Comparison of ENCODE assay signal across 8 mouse cellular contexts in genomic region chr2:163531917-163532316, GRCm38 (mm10). TPM values are rescaled to one million over a fixed set of nuclear protein-coding genes. Genes with fewer than 3 reads are reported as not detected.
DNase-seq lines count a peak whose midpoint lies in the region; ATAC-seq and TF ChIP-seq lines count a peak whose summit lies in the region.

No protein-coding gene starts in this region.

- no peak overlapping the region for H3K4me2 ChIP-seq in forebrain, embryonic 11.5 days (ENCODE audit: low read depth, low read length, severe bottlenecking)
- no peak overlapping the region for H3K4me2 ChIP-seq in forebrain, embryonic 15.5 days (replicated peaks)
- no peak overlapping the region for H3K4me2 ChIP-seq in hindbrain, embryonic 15.5 days

- no peak for TF ChIP-seq POLR2A in bone marrow macrophage, adult 2 months (IDR thresholded peaks at IDR 0.05; ENCODE audit: borderline replicate concordance, low read depth, low read length)

- no peak for ATAC-seq in forebrain, embryonic 11.5 days (replicated peaks; ENCODE audit: low FRiP score)
- no peak for ATAC-seq in forebrain, embryonic 15.5 days (replicated peaks)
- ATAC-seq in erythroblast, adult 5-6 weeks (replicated peaks; ENCODE audit: low FRiP score, poor library complexity, severe bottlenecking) = peak; percentile 69
- peak; percentile 52; the same call in 1 of the 2 replicates for ATAC-seq in hindbrain, embryonic 15.5 days (ENCODE audit: low FRiP score, low read depth)
- ATAC-seq in monocyte, adult 5-6 weeks (replicated peaks; ENCODE audit: insufficient number of reproducible peaks, low FRiP score, low TSS enrichment, poor library complexity, severe bottlenecking) = peak; percentile 74

- peak; percentile 85 for DNase-seq in forebrain, embryonic 11.5 days (ENCODE audit: low spot score)
- peak; percentile 78 to 86 for DNase-seq in left cerebral cortex, adult 18-20 months (ENCODE audit: low spot score in 2 of 2)
- DNase-seq in splenic B cell, adult 2 months (ENCODE audit: low read depth, low spot score) = peak; percentile 81

- no peaks in the 10 kb centered on the region for H3K9me3 ChIP-seq in forebrain, embryonic 11.5 days (ENCODE audit: control insufficient read depth, low read length)
- H3K9me3 ChIP-seq in forebrain, embryonic 15.5 days = no peaks in the 10 kb centered on the region
- H3K9me3 ChIP-seq in hindbrain, embryonic 15.5 days = no peaks in the 10 kb centered on the region

- 16% methylated on average over 9 of the region's 9 CpGs for WGBS in forebrain, embryonic 11.5 days
- 12% methylated on average over 9 of the region's 9 CpGs for WGBS in forebrain, embryonic 15.5 days
- 10% methylated on average over 9 of the region's 9 CpGs for WGBS in hindbrain, embryonic 15.5 days

- no peaks in the 10 kb centered on the region for H3K36me3 ChIP-seq in forebrain, embryonic 11.5 days (ENCODE audit: control insufficient read depth, insufficient read depth, low read length)
- no peaks in the 10 kb centered on the region for H3K36me3 ChIP-seq in forebrain, embryonic 15.5 days
- no peaks in the 10 kb centered on the region for H3K36me3 ChIP-seq in hindbrain, embryonic 15.5 days
- H3K36me3 ChIP-seq in splenic B cell, adult 2 months (ENCODE audit: control insufficient read depth, insufficient read depth, low read length, poor library complexity, severe bottlenecking) = no peaks in the 10 kb centered on the region

- no peak overlapping the region for H3K27ac ChIP-seq in forebrain, embryonic 11.5 days (ENCODE audit: low read depth, low read length)
- H3K27ac ChIP-seq in forebrain, embryonic 15.5 days (replicated peaks) = no peak overlapping the region
- H3K27ac ChIP-seq in bone marrow macrophage, adult 2 months (ENCODE audit: insufficient read depth, low read depth, low read length) = no peak overlapping the region
- H3K27ac ChIP-seq in hindbrain, embryonic 15.5 days (replicated peaks) = no peak overlapping the region

- no peak overlapping the region for H3K4me3 ChIP-seq in forebrain, embryonic 11.5 days (ENCODE audit: low read depth, low read length)
- H3K4me3 ChIP-seq in forebrain, embryonic 15.5 days = no peak overlapping the region
- no peak overlapping the region for H3K4me3 ChIP-seq in bone marrow macrophage, adult 2 months (ENCODE audit: insufficient read depth, low read length)
- no peak overlapping the region for H3K4me3 ChIP-seq in hindbrain, embryonic 15.5 days

- no peaks in the 10 kb centered on the region for H3K27me3 ChIP-seq in forebrain, embryonic 11.5 days (ENCODE audit: control insufficient read depth, insufficient read depth, low read length)
- H3K27me3 ChIP-seq in forebrain, embryonic 15.5 days = no peaks in the 10 kb centered on the region
- no peaks in the 10 kb centered on the region for H3K27me3 ChIP-seq in hindbrain, embryonic 15.5 days
- H3K27me3 ChIP-seq in splenic B cell, adult 2 months (ENCODE audit: control insufficient read depth, insufficient read depth, low read length, poor library complexity, severe bottlenecking) = no peaks in the 10 kb centered on the region

- TF ChIP-seq CTCF in bone marrow macrophage, adult 2 months (IDR thresholded peaks at IDR 0.05; ENCODE audit: low read depth, low read length) = peak; percentile 84

- H3K9ac ChIP-seq in forebrain, embryonic 11.5 days (ENCODE audit: low read length) = no peak overlapping the region
- H3K9ac ChIP-seq in forebrain, embryonic 15.5 days (replicated peaks) = no peak overlapping the region
- H3K9ac ChIP-seq in hindbrain, embryonic 15.5 days = no peak overlapping the region

- H3K4me1 ChIP-seq in forebrain, embryonic 11.5 days (replicated peaks; ENCODE audit: control insufficient read depth, insufficient read depth, low read length) = no peaks in the 10 kb centered on the region
- peaks cover 4% of the 10 kb centered on the region for H3K4me1 ChIP-seq in forebrain, embryonic 15.5 days
- peaks cover 6% of the 10 kb centered on the region for H3K4me1 ChIP-seq in bone marrow macrophage, adult 2 months (ENCODE audit: control insufficient read depth, insufficient read depth, low read length)
- H3K4me1 ChIP-seq in hindbrain, embryonic 15.5 days (replicated peaks) = peaks cover 4% of the 10 kb centered on the region

RNA-seq across cellular contexts. Expression of gene Hnf4a, which starts 25.3 kb away (rescaled TPM):
- not detected in 2 replicates for polyA plus RNA-seq in forebrain, embryonic 11.5 days (2014; fragmentation: Nextera tagmentation; extraction: Ambion mirVana)
- polyA plus RNA-seq in forebrain, embryonic 15.5 days (2015; fragmentation: Nextera tagmentation; extraction: Ambion mirVana) = not detected in 2 replicates
- polyA plus RNA-seq in bone marrow macrophage, adult 2 months (2012; ENCODE audit: insufficient read depth, insufficient read length, missing spikeins) = not detected in 2 replicates
- not detected in 2 replicates for total RNA-seq in erythroblast, adult 5-6 weeks (2015; ENCODE audit: low replicate concordance)
- 0.26 and 0.42 TPM in 2 replicates for total RNA-seq in erythroblast, adult 5-6 weeks (2017; ENCODE audit: low replicate concordance)
- polyA plus RNA-seq in hindbrain, embryonic 15.5 days (2015; fragmentation: Nextera tagmentation; extraction: Ambion mirVana) = 0.17 TPM in 1 of 2 replicates, not detected in the other
- not detected for total RNA-seq in left cerebral cortex, adult 18-20 months (2021)
- total RNA-seq in monocyte, adult 5-6 weeks (2017) = not detected in 3 replicates

RNA-seq across cellular contexts. Expression of gene R3hdml, which starts 39.8 kb away (rescaled TPM):
- polyA plus RNA-seq in forebrain, embryonic 11.5 days (2014; fragmentation: Nextera tagmentation; extraction: Ambion mirVana) = not detected in 2 replicates
- polyA plus RNA-seq in forebrain, embryonic 15.5 days (2015; fragmentation: Nextera tagmentation; extraction: Ambion mirVana) = not detected in 2 replicates
- not detected in 2 replicates for polyA plus RNA-seq in bone marrow macrophage, adult 2 months (2012; ENCODE audit: insufficient read depth, insufficient read length, missing spikeins)
- not detected in 2 replicates for total RNA-seq in erythroblast, adult 5-6 weeks (2015; ENCODE audit: low replicate concordance)
- total RNA-seq in erythroblast, adult 5-6 weeks (2017; ENCODE audit: low replicate concordance) = not detected in 2 replicates
- polyA plus RNA-seq in hindbrain, embryonic 15.5 days (2015; fragmentation: Nextera tagmentation; extraction: Ambion mirVana) = 0.34 and 0.96 TPM in 2 replicates
- not detected for total RNA-seq in left cerebral cortex, adult 18-20 months (2021)
- not detected in 3 replicates for total RNA-seq in monocyte, adult 5-6 weeks (2017)

RNA-seq across cellular contexts. Expression of gene Fitm2, which starts 59.5 kb away (rescaled TPM):
- 11.3 and 12.5 TPM in 2 replicates for polyA plus RNA-seq in forebrain, embryonic 11.5 days (2014; fragmentation: Nextera tagmentation; extraction: Ambion mirVana)
- polyA plus RNA-seq in forebrain, embryonic 15.5 days (2015; fragmentation: Nextera tagmentation; extraction: Ambion mirVana) = 11.4 and 12.3 TPM in 2 replicates
- 2.0 and 2.6 TPM in 2 replicates for polyA plus RNA-seq in bone marrow macrophage, adult 2 months (2012; ENCODE audit: insufficient read depth, insufficient read length, missing spikeins)
- 0.21 TPM in 1 of 2 replicates, not detected in the other for total RNA-seq in erythroblast, adult 5-6 weeks (2015; ENCODE audit: low replicate concordance)
- total RNA-seq in erythroblast, adult 5-6 weeks (2017; ENCODE audit: low replicate concordance) = 0.77 and 2.2 TPM in 2 replicates
- 16.9 TPM in 2 replicates for polyA plus RNA-seq in hindbrain, embryonic 15.5 days (2015; fragmentation: Nextera tagmentation; extraction: Ambion mirVana)
- total RNA-seq in left cerebral cortex, adult 18-20 months (2021) = 10 to 100 TPM; 20.1 to 20.8 TPM
- 2.2 to 3.4 TPM (median 3.2 TPM) in 3 replicates for total RNA-seq in monocyte, adult 5-6 weeks (2017)

Comparison
In these comparisons a context has a peak if more than half of its experiments do, and no peak if none do; other contexts are left out.
1. ATAC-seq: peak in erythroblast, adult 5-6 weeks (single experiment), hindbrain, embryonic 15.5 days (single experiment) and monocyte, adult 5-6 weeks (single experiment); none in forebrain, embryonic 11.5 days (single experiment) and forebrain, embryonic 15.5 days (single experiment).
2. Peak in every context shown above with its lines, with median percentiles within 50 percentile points of each other: DNase-seq.